Mouse (Mus musculus) thymus, adult 2 months (tissue): ENCODE data around the gene Kti12. TPM values are rescaled to one million over a fixed set of nuclear protein-coding genes. Genes with fewer than 3 reads are reported as not detected.

Experiments
- DNase-seq: peaks from one replicate; pipeline ENCODE4 v3.0.0; 2021
- H3K27ac ChIP-seq: fragments of 200-500 bp; 2 replicates; pipeline ENCODE4 v1.5.1; 2012; ENCODE audit warnings: low read length, control low read depth; ENCODE audit not compliant: control insufficient read depth, insufficient read depth
- H3K27me3 ChIP-seq: fragments of 200-500 bp; 2 replicates; pipeline ENCODE4 v1.6.1; 2012; ENCODE audit warnings: mild to moderate bottlenecking, low read length, moderate library complexity, mixed read lengths; ENCODE audit not compliant: control insufficient read depth, insufficient read depth
- H3K36me3 ChIP-seq: fragments of 200-500 bp; 2 replicates; pipeline ENCODE4 v1.6.1; 2012; ENCODE audit warnings: mild to moderate bottlenecking, low read length, moderate library complexity; ENCODE audit not compliant: control insufficient read depth, insufficient read depth
- H3K4me1 ChIP-seq: fragments of 200-500 bp; replicated peaks from 2 replicates; pipeline ENCODE4 v1.6.1; 2012; ENCODE audit warnings: low read length; ENCODE audit not compliant: control insufficient read depth, insufficient read depth
- H3K4me3 ChIP-seq: fragments of 200-500 bp; 2 replicates; pipeline ENCODE4 v1.5.1; 2012; ENCODE audit warnings: mild to moderate bottlenecking, low read length, control low read depth, moderate library complexity; ENCODE audit not compliant: control insufficient read depth, insufficient read depth
- CTCF ChIP-seq: fragments of 200-500 bp; IDR thresholded peaks from 2 replicates; pipeline ENCODE4 v1.5.1; 2012; ENCODE audit warnings: mild to moderate bottlenecking, control low read depth, low read length, moderate library complexity, borderline replicate concordance; ENCODE audit not compliant: control insufficient read depth, poor library complexity, insufficient read depth; ENCODE audit errors: extremely low read depth
- POLR2A ChIP-seq: fragments of 200-500 bp; IDR thresholded peaks from 2 replicates; pipeline ENCODE4 v1.6.1; 2012; ENCODE audit warnings: mild to moderate bottlenecking, low read length, control low read depth, moderate library complexity; ENCODE audit not compliant: control insufficient read depth, poor library complexity, insufficient read depth; ENCODE audit errors: extremely low read depth
- WGBS: fragments of 180-500 bp; shearing (Covaris S2); methylation state at CpG from one replicate; pipeline ENCODE4 v1.1.7; 2018; 5-methylcytosine and 5-hydroxymethylcytosine counted together
- polyA plus RNA-seq: library from polyadenylated mRNA; depleted of rRNA; stranded (reverse); fragments of >200 nt; gene quantifications from 2 replicates; pipeline ENCODE4 v1.2.3, GENCODE M21; 2012; rRNA removed

The Kti12 gene
- polyA plus RNA-seq, 1 experiment = 72.6 TPM

DNA sequence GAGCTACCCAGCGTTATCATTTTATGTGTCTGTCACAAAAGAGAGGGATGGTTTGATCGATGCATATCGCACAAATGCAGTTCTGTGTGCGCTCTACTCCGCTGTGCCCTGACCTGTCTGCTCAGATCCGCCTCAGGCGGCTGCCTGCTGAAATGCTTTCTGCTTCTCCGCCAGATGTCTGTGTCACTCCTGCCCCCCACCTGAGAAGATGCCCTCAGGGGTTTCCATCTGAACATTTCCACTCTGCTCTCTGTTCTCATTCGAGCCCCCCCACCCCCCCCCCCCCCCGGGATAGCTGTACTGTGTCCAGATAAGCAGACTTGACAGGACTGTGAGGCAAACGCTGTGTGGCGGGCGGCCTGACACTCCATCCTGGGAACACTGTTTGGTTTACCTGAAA lies 36.2 kb downstream of the Kti12 start:
- Histone ChIP-seq H3K4me3 (no peak overlapping the region), H3K36me3 (no peaks in the 10 kb centered on the region), H3K4me1 (peaks cover 9% of the 10 kb centered on the region), H3K27me3 (no peaks in the 10 kb centered on the region; the same call in 1 of the 2 replicates), H3K27ac (no peak overlapping the region)
- no peak for TF ChIP-seq POLR2A
- no peak for TF ChIP-seq CTCF
- no peak for DNase-seq
- 82% methylated on average over 13 of the region's 13 CpGs for WGBS

DNA sequence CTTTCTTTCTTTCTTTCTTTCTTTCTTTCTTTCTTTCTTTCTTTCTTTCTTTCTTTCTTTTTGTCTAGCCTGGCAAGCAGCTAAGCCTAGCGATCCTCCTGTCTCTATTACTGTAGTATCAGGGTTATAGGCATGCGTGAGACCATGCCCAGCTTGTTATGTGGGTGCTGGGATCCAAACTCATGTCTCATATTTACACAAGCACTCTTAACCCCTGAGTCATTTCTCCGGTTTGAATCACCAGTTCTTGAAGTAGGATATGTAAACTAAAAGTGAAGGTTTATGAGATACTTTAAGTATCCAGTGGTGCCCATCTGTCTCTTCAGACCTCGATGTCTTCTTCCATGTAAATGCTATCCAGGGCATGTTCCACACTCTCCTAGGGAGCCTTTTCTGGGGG lies 39.9 kb downstream of the Kti12 start:
- no peaks in the 10 kb centered on the region for H3K4me1 ChIP-seq
- H3K4me3 ChIP-seq = no peak overlapping the region
- TF ChIP-seq CTCF (no peak), POLR2A (no peak)
- WGBS = 89% methylated on average over 4 of the region's 4 CpGs
- no peaks in the 10 kb centered on the region for H3K27me3 ChIP-seq
- no peaks in the 10 kb centered on the region for H3K36me3 ChIP-seq
- no peak overlapping the region for H3K27ac ChIP-seq
- no peak for DNase-seq

DNA sequence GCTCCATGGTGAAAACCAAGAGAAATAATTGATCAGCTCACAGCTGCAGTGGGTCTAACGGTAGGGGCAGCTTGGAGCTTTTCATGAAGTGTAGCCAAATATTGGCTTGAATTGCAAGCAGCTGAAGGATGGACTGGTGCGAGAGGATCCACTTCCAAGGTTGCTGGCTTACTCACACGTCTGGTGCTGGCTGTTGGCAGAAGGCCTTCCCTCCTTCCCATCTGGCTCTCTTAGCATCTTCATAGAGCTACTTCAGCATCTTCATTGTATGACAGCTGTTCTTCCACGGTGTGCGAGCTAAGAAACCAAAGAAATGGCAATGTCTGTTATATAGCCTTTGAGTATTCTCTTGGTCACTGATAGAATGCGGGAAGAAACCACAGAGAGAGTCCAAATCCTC lies 43.3 kb downstream of the Kti12 start:
- no peak for DNase-seq
- Histone ChIP-seq H3K4me3 (no peak overlapping the region), H3K27me3 (no peaks in the 10 kb centered on the region), H3K36me3 (no peaks in the 10 kb centered on the region), H3K27ac (no peak overlapping the region), H3K4me1 (no peaks in the 10 kb centered on the region)
- TF ChIP-seq POLR2A (no peak), CTCF (no peak)
- WGBS = 94% methylated on average over 6 of the region's 6 CpGs

Other genes starting within 250 kb of the Kti12 start
- 73.1 and 73.2 TPM in 2 replicates for gene Cc2d1b, start 227.8 kb upstream of the Kti12 start, polyA plus RNA-seq
- gene 3110021N24Rik, start 128.1 kb upstream of the Kti12 start, polyA plus RNA-seq = 0.09 TPM in 1 of 2 replicates, not detected in the other
- gene Zfyve9, start 67.0 kb upstream of the Kti12 start, polyA plus RNA-seq = 0.73 and 0.84 TPM in 2 replicates
- 19.3 and 24.3 TPM in 2 replicates for gene Btf3l4, start 14.2 kb upstream of the Kti12 start, polyA plus RNA-seq
- gene Txndc12, start 13.2 kb upstream of the Kti12 start, polyA plus RNA-seq = 14.7 and 15.5 TPM in 2 replicates
- not detected in 2 replicates for gene A730015C16Rik, start 834 bp downstream of the Kti12 start, polyA plus RNA-seq
- 0.91 and 1.7 TPM in 2 replicates for gene Rab3b, start 31.3 kb downstream of the Kti12 start, polyA plus RNA-seq
- 46.0 and 57.3 TPM in 2 replicates for gene Nrd1, start 152.9 kb downstream of the Kti12 start, polyA plus RNA-seq